Comparison of ENCODE assay signal across 9 mouse cellular contexts in the genomic region with DNA sequence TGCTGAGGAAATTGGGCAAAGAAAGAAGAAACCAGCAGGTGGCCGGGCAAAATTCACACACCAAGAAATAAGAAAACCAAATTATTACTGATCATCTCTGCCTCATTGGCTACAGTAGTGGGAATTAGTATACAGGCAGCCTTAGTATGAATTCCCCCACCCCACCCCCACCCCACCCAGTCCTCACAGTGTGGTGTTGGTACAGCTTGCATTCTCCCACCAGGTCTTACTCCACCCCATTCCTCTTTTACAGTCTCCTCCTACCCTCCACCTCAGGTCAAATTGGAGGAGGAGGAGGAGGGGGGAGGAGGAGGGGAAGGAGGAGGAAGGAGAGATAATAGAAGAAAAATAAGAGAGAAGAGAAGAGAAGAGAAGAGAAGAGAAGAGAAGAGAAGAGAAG. TPM values are rescaled to one million over a fixed set of nuclear protein-coding genes. Genes with fewer than 3 reads are reported as not detected.
DNase-seq lines count a peak whose midpoint lies in the region; ATAC-seq and TF ChIP-seq lines count a peak whose summit lies in the region.
"Had no signal": no experiment of that assay in that cellular context is flagged by ENCODE, and none has a peak within 500 bp of the region (broad histone marks: within the 10 kb centered on the region; RNA-seq: fewer than 3 reads in every experiment).

No protein-coding gene starts in this region.

- H3K27me3 ChIP-seq in heart, embryonic 16.5 days (ENCODE audit: control insufficient read depth, insufficient read depth, low read length) = no peaks in the 10 kb centered on the region
- H3K27me3 ChIP-seq in heart, adult 2 months (ENCODE audit: control insufficient read depth, insufficient read depth, low read length) = no peaks in the 10 kb centered on the region
- H3K27me3 ChIP-seq in hindbrain, embryonic 14.5 days (ENCODE audit: control insufficient read depth, insufficient read depth, low read length) = peaks cover 5% of the 10 kb centered on the region; the same call in 1 of the 2 replicates
- H3K27me3 ChIP-seq in midbrain, postnatal 0 days (ENCODE audit: insufficient read depth, low read length) = 0 out of 2 replicates have a peak, but pooled peaks cover 4% of the 10 kb centered on the region

- H3K9ac ChIP-seq in heart, embryonic 16.5 days (ENCODE audit: low read length) = no peak overlapping the region
- H3K9ac ChIP-seq in heart, adult 2 months (ENCODE audit: low read depth, low read length) = no peak overlapping the region
- H3K9ac ChIP-seq in hindbrain, embryonic 14.5 days = peak overlapping the region; percentile 99
- H3K9ac ChIP-seq in midbrain, postnatal 0 days (replicated peaks; ENCODE audit: low read length, poor library complexity, severe bottlenecking) = peak overlapping the region; percentile 69; the same call in 1 of the 2 replicates
- H3K9ac ChIP-seq: liver, postnatal 0 days had no signal

- H3K4me3 ChIP-seq in heart, embryonic 16.5 days (ENCODE audit: low read length) = no peak overlapping the region
- no peak overlapping the region for H3K4me3 ChIP-seq in heart, adult 2 months
- H3K4me3 ChIP-seq in hindbrain, embryonic 14.5 days (replicated peaks; ENCODE audit: low read length) = peak overlapping the region; percentile 71
- peak overlapping the region; percentile 56 for H3K4me3 ChIP-seq in midbrain, postnatal 0 days (ENCODE audit: low read depth, low read length)

- no peak for ATAC-seq in heart, embryonic 16.5 days (replicated peaks; ENCODE audit: extremely low read depth, insufficient read depth, low FRiP score)
- ATAC-seq in hindbrain, embryonic 14.5 days (ENCODE audit: low FRiP score) = no peak
- no peak for ATAC-seq in midbrain, postnatal 0 days (ENCODE audit: low FRiP score)
- ATAC-seq: liver, postnatal 0 days had no signal

- H3K4me1 ChIP-seq in heart, embryonic 16.5 days (ENCODE audit: control insufficient read depth, insufficient read depth, low read length) = peaks cover 35% of the 10 kb centered on the region
- H3K4me1 ChIP-seq in heart, adult 2 months (ENCODE audit: control insufficient read depth, insufficient read depth, low read length) = no peaks in the 10 kb centered on the region
- H3K4me1 ChIP-seq in hindbrain, embryonic 14.5 days (replicated peaks; ENCODE audit: control insufficient read depth, insufficient read depth, low read length) = peaks cover 17% of the 10 kb centered on the region
- no peaks in the 10 kb centered on the region for H3K4me1 ChIP-seq in midbrain, postnatal 0 days (ENCODE audit: insufficient read depth, low read length)

- H3K27ac ChIP-seq in heart, embryonic 16.5 days (ENCODE audit: low read length) = peak overlapping the region; percentile 27
- H3K27ac ChIP-seq in heart, adult 2 months = no peak overlapping the region
- peak overlapping the region; percentile 99 for H3K27ac ChIP-seq in hindbrain, embryonic 14.5 days
- peak overlapping the region; percentile 84 for H3K27ac ChIP-seq in midbrain, postnatal 0 days (ENCODE audit: low read depth, low read length)

- WGBS in heart, embryonic 16.5 days = 77% methylated on average over 1 of the region's 1 CpGs
- WGBS in heart, adult 2 months = 87% methylated on average over 1 of the region's 1 CpGs
- 11% methylated on average over 1 of the region's 1 CpGs for WGBS in hindbrain, embryonic 14.5 days
- WGBS in midbrain, postnatal 0 days = 41% methylated on average over 1 of the region's 1 CpGs

- no peak for TF ChIP-seq POLR2A in heart, adult 2 months (IDR thresholded peaks at IDR 0.05; ENCODE audit: insufficient read depth, low read depth, low read length)
- TF ChIP-seq POLR2A in brain, embryonic 14.5 days (IDR thresholded peaks at IDR 0.05; ENCODE audit: borderline replicate concordance, extremely low read depth, insufficient read depth, insufficient read length, poor library complexity, severe bottlenecking) = no peak

- no peak for TF ChIP-seq EP300 in heart, adult 2 months (IDR thresholded peaks at IDR 0.05; ENCODE audit: insufficient read depth, low read depth, low read length)

- no peak for TF ChIP-seq CTCF in heart, adult 2 months (IDR thresholded peaks at IDR 0.05)
- TF ChIP-seq CTCF in brain, embryonic 14.5 days (IDR thresholded peaks at IDR 0.05; ENCODE audit: borderline replicate concordance, extremely low read depth, insufficient read depth, insufficient read length) = no peak
- no peak for TF ChIP-seq CTCF in midbrain, postnatal 0 days (IDR thresholded peaks at IDR 0.05)

- peak overlapping the region; percentile 90 for H3K4me2 ChIP-seq in heart, embryonic 16.5 days (ENCODE audit: low read depth, low read length)
- peak overlapping the region; percentile 65 for H3K4me2 ChIP-seq in hindbrain, embryonic 14.5 days (replicated peaks)
- H3K4me2 ChIP-seq in midbrain, postnatal 0 days (ENCODE audit: low read depth, low read length, poor library complexity, severe bottlenecking) = peak overlapping the region; percentile 74

- H3K36me3 ChIP-seq in heart, embryonic 16.5 days (ENCODE audit: control insufficient read depth, insufficient read depth) = 0 out of 2 replicates have a peak, but pooled peaks cover 2% of the 10 kb centered on the region
- no peaks in the 10 kb centered on the region; the same call in 1 of the 2 replicates for H3K36me3 ChIP-seq in heart, adult 2 months (ENCODE audit: control insufficient read depth, insufficient read depth, low read length)
- peaks cover 23% of the 10 kb centered on the region for H3K36me3 ChIP-seq in hindbrain, embryonic 14.5 days (replicated peaks; ENCODE audit: control insufficient read depth, insufficient read depth)
- no peaks in the 10 kb centered on the region for H3K36me3 ChIP-seq in midbrain, postnatal 0 days (ENCODE audit: insufficient read depth, low read length)

- no peak for DNase-seq in heart, adult 2 months
- DNase-seq in brain, embryonic 14.5 days (ENCODE audit: low read depth) = peak; percentile 63
- DNase-seq in hindbrain, embryonic 14.5 days (ENCODE audit: low spot score) = no peak
- no peak for DNase-seq in midbrain, postnatal 0 days (ENCODE audit: low spot score)
- no peak for DNase-seq in frontal cortex, postnatal 14 days (ENCODE audit: low spot score in 2 of 2)
- DNase-seq in right cerebral cortex, adult 2 months (ENCODE audit: low spot score in 2 of 2) = no peak
- DNase-seq in c-Kit-positive CD71-positive TER-119-positive erythroid progenitor cells, embryonic 14.5 days (ENCODE audit: low spot score) = no peak
- DNase-seq: liver, postnatal 0 days had no signal

- no peaks in the 10 kb centered on the region for H3K79me2 ChIP-seq in heart, adult 2 months (replicated peaks; ENCODE audit: control insufficient read depth, insufficient read depth, low read length)

- intact Hi-C loops in heart, adult 2 months (cut with DNase I) = no loop called here

- no peaks in the 10 kb centered on the region for H3K9me3 ChIP-seq in heart, embryonic 16.5 days (replicated peaks; ENCODE audit: control insufficient read depth, low read length)
- no peaks in the 10 kb centered on the region for H3K9me3 ChIP-seq in hindbrain, embryonic 14.5 days (ENCODE audit: control insufficient read depth, low read length)
- H3K9me3 ChIP-seq in midbrain, postnatal 0 days (ENCODE audit: low read length) = no peaks in the 10 kb centered on the region

RNA-seq across cellular contexts. Expression of a gene that starts 6.0 kb away (rescaled TPM):
- 22.1 and 22.6 TPM in 2 replicates for polyA plus RNA-seq in heart, embryonic 16.5 days (2015; fragmentation: Nextera tagmentation; extraction: Ambion mirVana)
- 10 to 100 TPM; 24.9 to 30.4 TPM for total RNA-seq in heart, adult 2 months (2021)
- polyA plus RNA-seq in heart, adult 2 months (2012; rRNA removed) = 16.9 and 22.4 TPM in 2 replicates
- polyA plus RNA-seq in brain, embryonic 14.5 days (2012; rRNA removed) = 134 and 209 TPM in 2 replicates
- polyA plus RNA-seq in hindbrain, embryonic 14.5 days (2014; fragmentation: Nextera tagmentation; extraction: Ambion mirVana) = 136 and 159 TPM in 2 replicates
- total RNA-seq in midbrain, postnatal 0 days (2014; rRNA removed) = 121 and 147 TPM in 2 replicates
- 52.1 and 58.3 TPM in 2 replicates for polyA plus RNA-seq in midbrain, postnatal 0 days (2015; fragmentation: Nextera tagmentation; extraction: Ambion mirVana)

Comparison
In these comparisons a context has a peak if more than half of its experiments do, and no peak if none do; other contexts are left out.
1. H3K4me3 ChIP-seq: peak in hindbrain, embryonic 14.5 days (single experiment) and midbrain, postnatal 0 days (single experiment); none in heart, embryonic 16.5 days (single experiment) and heart, adult 2 months (single experiment).
2. H3K9ac ChIP-seq: peak in hindbrain, embryonic 14.5 days (single experiment) and midbrain, postnatal 0 days (single experiment); none in heart, embryonic 16.5 days (single experiment) and heart, adult 2 months (single experiment).
3. Peak in every context shown above with its lines, with median percentiles within 50 percentile points of each other: H3K4me2 ChIP-seq.